Mouse (Mus musculus) hindbrain, postnatal 0 days (tissue): Measurements from ENCODE around the gene Gucy1b2. TPM values are rescaled to one million over a fixed set of nuclear protein-coding genes. Genes with fewer than 3 reads are reported as not detected.

Experiments
- ATAC-seq: fragments of 200-750 bp; cut with Nextera tagmentation; 2 replicates; pipeline ENCODE4 v1.8.0; 2017; ENCODE audit warnings: mild to moderate bottlenecking, moderate TSS enrichment, moderate library complexity
- DNase-seq: peaks from one replicate; pipeline ENCODE4 v3.0.0-alpha.2; 2015; ENCODE audit warnings: low spot score
- H3K27ac ChIP-seq: fragments of 300-500 bp; sonication (generic); 2 replicates; pipeline ENCODE4 v1.5.1; 2014; ENCODE audit warnings: mild to moderate bottlenecking
- H3K27me3 ChIP-seq: fragments of 300-500 bp; sonication (generic); 2 replicates; pipeline ENCODE4 v1.6.1; 2014; ENCODE audit warnings: low read length, mixed read lengths; ENCODE audit not compliant: insufficient read depth
- H3K36me3 ChIP-seq: fragments of 300-500 bp; sonication (generic); 2 replicates; pipeline ENCODE4 v1.6.1; 2014; ENCODE audit warnings: low read length, mixed read lengths; ENCODE audit not compliant: insufficient read depth
- H3K4me1 ChIP-seq: fragments of 300-500 bp; sonication (generic); 2 replicates; pipeline ENCODE4 v1.6.1; 2014; ENCODE audit warnings: antibody characterized with exemption, low read length, mixed read lengths; ENCODE audit not compliant: insufficient read depth
- H3K4me2 ChIP-seq: fragments of 300-500 bp; sonication (generic); 2 replicates; pipeline ENCODE4 v1.6.1; 2014; ENCODE audit warnings: low read depth, mild to moderate bottlenecking, low read length, moderate library complexity, mixed read lengths
- H3K4me3 ChIP-seq: fragments of 300-500 bp; sonication (generic); 2 replicates; pipeline ENCODE4 v1.5.1; 2014; ENCODE audit warnings: low read length
- H3K9ac ChIP-seq: fragments of 300-500 bp; sonication (generic); replicated peaks from 2 replicates; pipeline ENCODE4 v1.6.1; 2014; ENCODE audit warnings: mild to moderate bottlenecking, low read length, moderate library complexity, mixed read lengths
- H3K9me3 ChIP-seq: fragments of 300-500 bp; sonication (generic); 2 replicates; pipeline ENCODE4 v1.6.1; 2016; ENCODE audit warnings: low read length, mixed read lengths
- CTCF ChIP-seq: IDR thresholded peaks from 2 replicates; pipeline ENCODE4 v1.5.1; 2016; ENCODE audit warnings: antibody characterized with exemption, control low read depth, low read depth
- WGBS: fragments of 180-500 bp; shearing (Covaris S2); extraction: QIAGEN DNeasy Blood & Tissue Kit; methylation state at CpG from one replicate; pipeline ENCODE4 v1.1.7; 2014; 5-methylcytosine and 5-hydroxymethylcytosine counted together
- polyA plus RNA-seq: library from polyadenylated mRNA; unstranded; fragments of >200 nt; fragmentation: Nextera tagmentation; extraction: Ambion mirVana; gene quantifications from 2 replicates; pipeline ENCODE4 v1.2.1, GENCODE M21; 2015
- total RNA-seq: library from RNA; depleted of rRNA; stranded (reverse); fragments of >200 nt; gene quantifications from 2 replicates; pipeline ENCODE4 v1.2.3, GENCODE M21; 2014

The Gucy1b2 gene
- total and polyA plus RNA-seq, 2 experiments from 2014 or later = 0.80 to 2.2 TPM

GRCm38 (mm10) chr14:62425277-62425691 is 30.8 kb downstream of the Gucy1b2 start:
- 49% methylated on average over 2 of the region's 2 CpGs for WGBS

GRCm38 (mm10) chr14:62422265-62422664 is 33.8 kb downstream of the Gucy1b2 start:
- Histone ChIP-seq H3K4me1 (no peaks in the 10 kb centered on the region; the same call in 1 of the 2 replicates), H3K4me3 (no peak overlapping the region), H3K27me3 (no peaks in the 10 kb centered on the region), H3K4me2 (no peak overlapping the region), H3K27ac (no peak overlapping the region), H3K36me3 (no peaks in the 10 kb centered on the region), H3K9ac (no peak overlapping the region), H3K9me3 (no peaks in the 10 kb centered on the region)
- peak; percentile 51 for DNase-seq
- WGBS = 30% methylated on average over 4 of the region's 4 CpGs
- ATAC-seq = no peak
- TF ChIP-seq CTCF = no peak

More at GRCm38 (mm10) chr14:62425277-62425691, 30.8 kb downstream of the Gucy1b2 start:
- H3K4me2 ChIP-seq = no peak overlapping the region
- no peak for TF ChIP-seq CTCF
- ATAC-seq (no peak), DNase-seq (peak; percentile 7)
- no peaks in the 10 kb centered on the region for H3K27me3 ChIP-seq
- 0 out of 2 replicates have a peak overlapping the region, but pooled peaks have one; percentile 15 for H3K27ac ChIP-seq
- H3K9me3 ChIP-seq = no peaks in the 10 kb centered on the region
- no peak overlapping the region for H3K4me3 ChIP-seq
- H3K9ac ChIP-seq = no peak overlapping the region
- no peaks in the 10 kb centered on the region for H3K36me3 ChIP-seq
- no peaks in the 10 kb centered on the region; the same call in 1 of the 2 replicates for H3K4me1 ChIP-seq

- 57% methylated on average over 3 of the region's 3 CpGs for WGBS
- TF ChIP-seq CTCF = no peak
- Histone ChIP-seq H3K4me2 (no peak overlapping the region), H3K4me1 (peaks cover 14% of the 10 kb centered on the region), H3K36me3 (no peaks in the 10 kb centered on the region), H3K27me3 (no peaks in the 10 kb centered on the region), H3K9ac (no peak overlapping the region), H3K4me3 (no peak overlapping the region), H3K27ac (peak overlapping the region; percentile 60; the same call in 1 of the 2 replicates), H3K9me3 (no peaks in the 10 kb centered on the region)
- no peak for ATAC-seq
- no peak for DNase-seq
Observed at GRCm38 (mm10) chr14:62417501-62417900, 38.6 kb downstream of the Gucy1b2 start.

GRCm38 (mm10) chr14:62416742-62417134 is 39.4 kb downstream of the Gucy1b2 start:
- Histone ChIP-seq H3K4me2 (no peak overlapping the region; the same call in 1 of the 2 replicates), H3K9ac (no peak overlapping the region), H3K36me3 (no peaks in the 10 kb centered on the region), H3K4me3 (no peak overlapping the region), H3K9me3 (no peaks in the 10 kb centered on the region), H3K27ac (peak overlapping the region; percentile 60), H3K4me1 (peaks cover 14% of the 10 kb centered on the region), H3K27me3 (no peaks in the 10 kb centered on the region)
- ATAC-seq = peak; percentile 80
- 11% methylated on average over 1 of the region's 1 CpGs for WGBS
- peak; percentile 87 for DNase-seq
- no peak for TF ChIP-seq CTCF

GRCm38 (mm10) chr14:62416007-62416741 is 39.9 kb downstream of the Gucy1b2 start:
- TF ChIP-seq CTCF = no peak
- DNase-seq (peak; percentile 87), ATAC-seq (peak; percentile 92)
- Histone ChIP-seq H3K36me3 (no peaks in the 10 kb centered on the region), H3K4me1 (peaks cover 14% of the 10 kb centered on the region), H3K27me3 (no peaks in the 10 kb centered on the region), H3K4me3 (no peak overlapping the region), H3K4me2 (no peak overlapping the region), H3K9me3 (no peaks in the 10 kb centered on the region), H3K27ac (peak overlapping the region; percentile 60), H3K9ac (no peak overlapping the region)
- 19% methylated on average over 7 of the region's 7 CpGs for WGBS

- WGBS = 84% methylated on average over 2 of the region's 2 CpGs
- Histone ChIP-seq H3K4me3 (no peak overlapping the region), H3K27ac (no peak overlapping the region), H3K4me1 (0 out of 2 replicates have a peak, but pooled peaks cover 5% of the 10 kb centered on the region), H3K4me2 (no peak overlapping the region), H3K36me3 (no peaks in the 10 kb centered on the region), H3K9me3 (no peaks in the 10 kb centered on the region), H3K9ac (no peak overlapping the region), H3K27me3 (no peaks in the 10 kb centered on the region)
- ATAC-seq = no peak
- DNase-seq = peak; percentile 16
- no peak for TF ChIP-seq CTCF
Observed at GRCm38 (mm10) chr14:62395346-62395745, 60.7 kb downstream of the Gucy1b2 start.

- no peaks in the 10 kb centered on the region for H3K9me3 ChIP-seq
- WGBS = 55% methylated on average over 4 of the region's 4 CpGs
- H3K4me1 ChIP-seq = peaks cover 4% of the 10 kb centered on the region; the same call in 1 of the 2 replicates
- H3K4me2 ChIP-seq = no peak overlapping the region
- no peak overlapping the region for H3K9ac ChIP-seq
- no peak overlapping the region for H3K27ac ChIP-seq
- no peaks in the 10 kb centered on the region for H3K27me3 ChIP-seq
- ATAC-seq = no peak
- DNase-seq = no peak
- TF ChIP-seq CTCF = no peak
- H3K4me3 ChIP-seq = no peak overlapping the region
- no peaks in the 10 kb centered on the region for H3K36me3 ChIP-seq
Observed at GRCm38 (mm10) chr14:62392754-62393153, 63.3 kb downstream of the Gucy1b2 start.
